Mouse (Mus musculus) megakaryocyte, embryonic 14.5 days (primary cell): ENCODE data around the gene Sdf2. TPM values are rescaled to one million over a fixed set of nuclear protein-coding genes. Genes with fewer than 3 reads are reported as not detected.
A peak's percentile ranks its signal among the peaks of the same experiment; 100 is the strongest.

Experiments
- H3K27me3 ChIP-seq: replicated peaks from 2 replicates; pipeline ENCODE3; 2012; ENCODE audit warnings: inconsistent platforms
- H3K36me3 ChIP-seq: replicated peaks from 2 replicates; pipeline ENCODE3; 2012; ENCODE audit warnings: low read length, inconsistent platforms, mixed read lengths
- H3K4me1 ChIP-seq: 2 replicates; pipeline ENCODE4 v1.6.1; 2012; ENCODE audit warnings: inconsistent platforms
- H3K4me3 ChIP-seq: replicated peaks from 2 replicates; pipeline ENCODE3; 2012; ENCODE audit warnings: moderate library complexity, mild to moderate bottlenecking, inconsistent platforms
- H3K9me3 ChIP-seq: 2 replicates; pipeline ENCODE4 v1.6.1; 2012; ENCODE audit warnings: inconsistent platforms
- FLI1 ChIP-seq: IDR thresholded peaks from 2 replicates; pipeline ENCODE4 v1.6.1; 2012; ENCODE audit warnings: low read length, inconsistent platforms, mixed read lengths
- GATA1 ChIP-seq: IDR thresholded peaks from 3 replicates; pipeline ENCODE4 v1.6.1; 2012; ENCODE audit warnings: mixed read lengths, low read length, inconsistent platforms, borderline replicate concordance
- polyA plus RNA-seq: library from polyadenylated mRNA; stranded (reverse); fragments of >175 nt; gene quantifications from 2 replicates; pipeline ENCODE4 v1.2.3, GENCODE M21; 2012; ENCODE audit warnings: low replicate concordance; ENCODE audit not compliant: insufficient read depth

Sdf2 gene
- polyA plus RNA-seq, 1 experiment: 13.3 TPM

- H3K9me3 ChIP-seq: no peaks in the 10 kb centered on the region
- no peaks in the 10 kb centered on the region for H3K27me3 ChIP-seq
- H3K4me3 ChIP-seq: no peak overlapping the region
- peaks cover 16% of the 10 kb centered on the region for H3K4me1 ChIP-seq
- TF ChIP-seq GATA1: no peak
- H3K36me3 ChIP-seq: peaks cover 100% of the 10 kb centered on the region
Observed at GRCm38 (mm10) chr11:78215709-78216317, 29.7 kb upstream of the Sdf2 start.

- peaks cover 99% of the 10 kb centered on the region for H3K36me3 ChIP-seq
- H3K27me3 ChIP-seq: no peaks in the 10 kb centered on the region
- TF ChIP-seq GATA1 (no peak), FLI1 (no peak)
- H3K4me1 ChIP-seq: no peaks in the 10 kb centered on the region
- no peaks in the 10 kb centered on the region for H3K9me3 ChIP-seq
- no peak overlapping the region for H3K4me3 ChIP-seq
Observed at GRCm38 (mm10) chr11:78223586-78223985, 22.0 kb upstream of the Sdf2 start.

GRCm38 (mm10) chr11:78231518-78231917 lies 14.0 kb upstream of the Sdf2 start:
- Histone ChIP-seq H3K27me3 (no peaks in the 10 kb centered on the region), H3K4me1 (peaks cover 5% of the 10 kb centered on the region; the same call in 1 of the 2 replicates), H3K36me3 (peaks cover 94% of the 10 kb centered on the region), H3K9me3 (no peaks in the 10 kb centered on the region), H3K4me3 (no peak overlapping the region)
- no peak for TF ChIP-seq FLI1
- no peak for TF ChIP-seq GATA1

- Histone ChIP-seq H3K36me3 (peaks cover 54% of the 10 kb centered on the region), H3K4me1 (peaks cover 47% of the 10 kb centered on the region), H3K27me3 (no peaks in the 10 kb centered on the region), H3K4me3 (no peak overlapping the region), H3K9me3 (no peaks in the 10 kb centered on the region)
- TF ChIP-seq FLI1 (no peak), GATA1 (no peak)
Observed at GRCm38 (mm10) chr11:78240193-78240857, 5.2 kb upstream of the Sdf2 start.

- Histone ChIP-seq H3K4me3 (peak overlapping the region; percentile 99), H3K36me3 (peaks cover 29% of the 10 kb centered on the region), H3K9me3 (no peaks in the 10 kb centered on the region), H3K27me3 (no peaks in the 10 kb centered on the region), H3K4me1 (peaks cover 70% of the 10 kb centered on the region)
- TF ChIP-seq FLI1 (no peak), GATA1 (no peak)
Observed at GRCm38 (mm10) chr11:78245261-78245626, 302 bp upstream of the Sdf2 start.

GRCm38 (mm10) chr11:78246318-78247011 lies 919 bp downstream of the Sdf2 start:
- H3K36me3 ChIP-seq: peaks cover 31% of the 10 kb centered on the region
- peaks cover 70% of the 10 kb centered on the region for H3K4me1 ChIP-seq
- H3K9me3 ChIP-seq: no peaks in the 10 kb centered on the region
- H3K27me3 ChIP-seq: no peaks in the 10 kb centered on the region
- H3K4me3 ChIP-seq: peak overlapping the region; percentile 99
- TF ChIP-seq GATA1: no peak
- TF ChIP-seq FLI1: no peak

GRCm38 (mm10) chr11:78247012-78247348 lies 1.4 kb downstream of the Sdf2 start:
- Histone ChIP-seq H3K9me3 (no peaks in the 10 kb centered on the region), H3K36me3 (peaks cover 33% of the 10 kb centered on the region), H3K4me1 (peaks cover 66% of the 10 kb centered on the region), H3K4me3 (peak overlapping the region; percentile 99), H3K27me3 (no peaks in the 10 kb centered on the region)
- TF ChIP-seq GATA1 (no peak), FLI1 (no peak)

- H3K4me3 ChIP-seq: peak overlapping the region; percentile 90
- H3K27me3 ChIP-seq: no peaks in the 10 kb centered on the region
- TF ChIP-seq GATA1 (no peak), FLI1 (no peak)
- H3K36me3 ChIP-seq: peaks cover 37% of the 10 kb centered on the region
- no peaks in the 10 kb centered on the region for H3K9me3 ChIP-seq
- H3K4me1 ChIP-seq: peaks cover 60% of the 10 kb centered on the region
Observed at GRCm38 (mm10) chr11:78247727-78248140, 2.2 kb downstream of the Sdf2 start.

- H3K4me1 ChIP-seq: peaks cover 3% of the 10 kb centered on the region; the same call in 1 of the 2 replicates
- H3K4me3 ChIP-seq: no peak overlapping the region
- H3K36me3 ChIP-seq: peaks cover 33% of the 10 kb centered on the region
- no peaks in the 10 kb centered on the region for H3K27me3 ChIP-seq
- TF ChIP-seq GATA1: no peak
- TF ChIP-seq FLI1: no peak
- no peaks in the 10 kb centered on the region for H3K9me3 ChIP-seq
Observed at GRCm38 (mm10) chr11:78256618-78257017, 11.1 kb downstream of the Sdf2 start.
